Mouse (Mus musculus): Measurements from ENCODE around the gene Fmo2. TPM values are rescaled to one million over a fixed set of nuclear protein-coding genes. Genes with fewer than 3 reads are reported as not detected.

Fmo2 gene
- polyA plus RNA-seq, 1 experiment, result not detected

DNA sequence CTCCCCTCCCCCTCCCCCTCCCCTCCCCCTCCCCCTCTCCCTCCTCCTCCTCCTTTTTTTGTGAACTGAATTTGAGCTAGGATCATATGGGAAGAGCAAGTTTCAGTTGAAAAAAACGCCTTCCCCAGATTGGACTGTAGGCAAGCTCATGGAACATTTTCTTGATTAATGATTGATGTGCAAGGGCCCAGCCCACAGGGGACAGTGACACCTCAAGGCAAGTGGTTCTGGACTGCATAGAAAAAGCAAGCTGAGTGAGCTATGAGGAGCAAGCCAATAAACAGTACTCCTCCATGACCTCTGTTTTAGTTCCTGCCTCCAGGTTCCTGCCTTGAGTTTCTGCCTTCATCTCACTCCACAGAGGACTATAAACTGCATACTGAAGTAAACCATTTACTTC lies 26.6 kb upstream of the Fmo2 start:
- Histone ChIP-seq H3K27me3 (ENCODE audit: control insufficient read depth, insufficient read depth, insufficient read length) (peaks cover 8% of the 10 kb centered on the region), H3K4me3 (no peak overlapping the region), H3K79me2 (ENCODE audit: control insufficient read depth, insufficient read depth) (no peaks in the 10 kb centered on the region), H3ac (ENCODE audit: control insufficient read depth, insufficient read length) (no peak overlapping the region), H3K4me2 (ENCODE audit: low read depth) (no peak overlapping the region), H3K36me3 (ENCODE audit: control insufficient read depth, insufficient read depth) (no peaks in the 10 kb centered on the region)
- TF ChIP-seq MAX (IDR thresholded peaks at IDR 0.05; ENCODE audit: low read depth), result no peak
- TF ChIP-seq REST (IDR thresholded peaks at IDR 0.05; ENCODE audit: insufficient read depth, insufficient read length), result no peak
- TF ChIP-seq POLR2AphosphoS2 (IDR thresholded peaks at IDR 0.05; ENCODE audit: insufficient read length, low read depth), result no peak
- no peak for TF ChIP-seq SRF (IDR thresholded peaks at IDR 0.05; ENCODE audit: control insufficient read depth, insufficient read length, low read depth)
- no peak for TF ChIP-seq TCF3 (IDR thresholded peaks at IDR 0.05; ENCODE audit: insufficient read length, low read depth)
- no peak for TF ChIP-seq POLR2A (IDR thresholded peaks at IDR 0.05; ENCODE audit: insufficient read length, low read depth)
- no peak for TF ChIP-seq MYOG (IDR thresholded peaks at IDR 0.05; ENCODE audit: control insufficient read depth in 1 of 3, insufficient read depth in 1 of 3, insufficient read length in 2 of 3, low read depth in 2 of 3)
- no peak for TF ChIP-seq CEBPB (IDR thresholded peaks at IDR 0.05; ENCODE audit: insufficient read depth, poor library complexity, severe bottlenecking)
- no peak for TF ChIP-seq USF1 (IDR thresholded peaks at IDR 0.05; ENCODE audit: low read depth)
- TF ChIP-seq MYOD1 (IDR thresholded peaks at IDR 0.05; ENCODE audit: control insufficient read depth in 1 of 3, insufficient read length in 2 of 3, low read depth in 2 of 3), result no peak
- TF ChIP-seq E2F4 (IDR thresholded peaks at IDR 0.05; ENCODE audit: insufficient read depth), result no peak
- TF ChIP-seq TCF12 (IDR thresholded peaks at IDR 0.05; ENCODE audit: insufficient read depth, poor library complexity, severe bottlenecking), result no peak

DNA sequence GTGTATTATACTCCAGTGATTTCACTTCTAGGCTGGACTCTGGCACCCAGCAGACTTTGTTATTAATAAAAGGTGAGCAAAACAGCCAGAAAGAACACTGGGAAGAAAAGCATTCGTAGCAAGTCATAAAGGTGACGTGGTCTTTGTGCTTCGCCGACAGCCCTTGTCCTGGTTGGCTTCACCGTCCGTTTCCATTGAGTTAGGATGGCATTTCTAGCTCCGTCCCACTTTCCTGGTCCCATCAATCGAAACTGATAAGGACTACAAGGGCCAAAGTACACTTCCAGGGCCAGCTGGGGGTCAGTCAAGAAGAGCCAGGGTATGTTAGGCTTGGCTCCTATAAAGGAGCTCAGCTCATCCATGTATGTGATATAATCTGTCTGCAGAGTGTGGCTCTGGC lies 18.1 kb upstream of the Fmo2 start:
- H3K79me2 ChIP-seq (ENCODE audit: control insufficient read depth, insufficient read depth), result no peaks in the 10 kb centered on the region
- TF ChIP-seq MAX (IDR thresholded peaks at IDR 0.05; ENCODE audit: low read depth) (no peak), TCF12 (IDR thresholded peaks at IDR 0.05; ENCODE audit: insufficient read depth, poor library complexity, severe bottlenecking) (no peak), TCF3 (IDR thresholded peaks at IDR 0.05; ENCODE audit: insufficient read length, low read depth) (no peak), POLR2A (IDR thresholded peaks at IDR 0.05; ENCODE audit: insufficient read length, low read depth) (no peak), MYOG (IDR thresholded peaks at IDR 0.05; ENCODE audit: control insufficient read depth in 1 of 3, insufficient read depth in 1 of 3, insufficient read length in 2 of 3, low read depth in 2 of 3) (no peak), E2F4 (IDR thresholded peaks at IDR 0.05; ENCODE audit: insufficient read depth) (no peak)
- H3K36me3 ChIP-seq (ENCODE audit: control insufficient read depth, insufficient read depth), result no peaks in the 10 kb centered on the region
- H3K27me3 ChIP-seq (ENCODE audit: control insufficient read depth, insufficient read depth, insufficient read length), result peaks cover 10% of the 10 kb centered on the region
- H3K4me2 ChIP-seq (ENCODE audit: low read depth), result no peak overlapping the region
- H3ac ChIP-seq (ENCODE audit: control insufficient read depth, insufficient read length), result no peak overlapping the region
- no peak overlapping the region for H3K4me3 ChIP-seq

DNA sequence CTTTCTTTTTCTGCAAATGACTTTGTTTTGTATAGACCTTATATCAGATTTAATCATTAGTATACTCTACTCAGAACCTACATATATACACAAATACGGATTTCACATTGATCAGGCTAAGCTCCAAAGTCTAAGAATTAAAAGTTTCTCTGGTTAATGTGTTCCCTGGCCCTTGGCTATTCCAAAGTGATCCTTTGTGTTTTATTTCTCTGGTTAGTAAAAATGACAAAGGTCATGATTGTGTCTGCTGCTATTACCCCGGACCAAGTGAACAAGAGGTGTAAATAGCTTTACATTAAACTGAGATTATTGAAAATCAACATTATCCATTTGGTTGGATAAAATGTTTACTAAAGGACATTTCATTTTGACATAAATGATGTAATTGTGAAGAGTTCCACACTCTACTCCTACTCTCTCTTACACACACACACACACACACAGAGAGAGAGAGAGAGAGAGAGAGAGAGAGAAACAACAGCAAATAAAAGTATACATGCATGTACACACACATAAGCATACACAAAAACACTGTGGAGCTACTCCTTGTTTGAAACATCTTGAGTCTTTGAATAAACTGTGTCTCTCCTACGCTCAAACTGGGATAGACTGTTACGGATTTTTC lies 16.5 kb upstream of the Fmo2 start:
- H3K36me3 ChIP-seq (ENCODE audit: control insufficient read depth, insufficient read depth), result no peaks in the 10 kb centered on the region
- no peak overlapping the region for H3K4me3 ChIP-seq
- no peaks in the 10 kb centered on the region for H3K79me2 ChIP-seq (ENCODE audit: control insufficient read depth, insufficient read depth)
- peaks cover 10% of the 10 kb centered on the region for H3K27me3 ChIP-seq (ENCODE audit: control insufficient read depth, insufficient read depth, insufficient read length)
- no peak for TF ChIP-seq TCF12 (IDR thresholded peaks at IDR 0.05; ENCODE audit: insufficient read depth, poor library complexity, severe bottlenecking)
- TF ChIP-seq POLR2A (IDR thresholded peaks at IDR 0.05; ENCODE audit: insufficient read length, low read depth), result no peak
- TF ChIP-seq E2F4 (IDR thresholded peaks at IDR 0.05; ENCODE audit: insufficient read depth), result no peak
- no peak for TF ChIP-seq MYOD1 (IDR thresholded peaks at IDR 0.05; ENCODE audit: control insufficient read depth in 1 of 3, insufficient read length in 2 of 3, low read depth in 2 of 3)
- H3ac ChIP-seq (ENCODE audit: control insufficient read depth, insufficient read length), result no peak overlapping the region
- no peak overlapping the region for H3K4me2 ChIP-seq (ENCODE audit: low read depth)

DNA sequence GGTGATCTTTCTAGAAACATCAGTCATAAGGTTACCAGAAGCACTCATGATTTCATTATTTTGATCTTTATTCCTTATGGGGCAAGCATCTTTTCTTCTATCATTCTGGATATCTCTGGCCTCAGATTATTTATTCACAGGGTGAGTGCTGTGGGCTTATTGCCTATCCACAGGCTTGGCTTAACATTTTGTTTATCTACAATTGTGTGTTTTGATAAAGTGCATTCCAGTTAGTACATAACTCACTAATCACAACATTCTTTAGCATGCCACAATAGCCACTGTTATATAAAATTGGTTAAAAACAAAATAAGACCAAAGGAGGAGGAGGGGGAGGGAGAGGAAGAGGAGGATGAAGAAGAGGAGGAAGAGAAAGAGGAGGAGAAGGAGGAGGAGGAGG lies 13.6 kb upstream of the Fmo2 start:
- H3K36me3 ChIP-seq (ENCODE audit: control insufficient read depth, insufficient read depth), result no peaks in the 10 kb centered on the region
- TF ChIP-seq TCF12 (IDR thresholded peaks at IDR 0.05; ENCODE audit: insufficient read depth, poor library complexity, severe bottlenecking) (no peak), CEBPB (IDR thresholded peaks at IDR 0.05; ENCODE audit: insufficient read depth, poor library complexity, severe bottlenecking) (no peak), MYOG (IDR thresholded peaks at IDR 0.05; ENCODE audit: control insufficient read depth in 1 of 3, insufficient read depth in 1 of 3, insufficient read length in 2 of 3, low read depth in 2 of 3) (no peak), POLR2AphosphoS2 (IDR thresholded peaks at IDR 0.05; ENCODE audit: insufficient read length, low read depth) (no peak), USF1 (IDR thresholded peaks at IDR 0.05; ENCODE audit: low read depth) (no peak), MAX (IDR thresholded peaks at IDR 0.05; ENCODE audit: low read depth) (no peak), MYOD1 (IDR thresholded peaks at IDR 0.05; ENCODE audit: control insufficient read depth in 1 of 3, insufficient read length in 2 of 3, low read depth in 2 of 3) (no peak), E2F4 (IDR thresholded peaks at IDR 0.05; ENCODE audit: insufficient read depth) (no peak), REST (IDR thresholded peaks at IDR 0.05; ENCODE audit: insufficient read depth, insufficient read length) (no peak), TCF3 (IDR thresholded peaks at IDR 0.05; ENCODE audit: insufficient read length, low read depth) (no peak), SRF (IDR thresholded peaks at IDR 0.05; ENCODE audit: control insufficient read depth, insufficient read length, low read depth) (no peak)
- H3K27me3 ChIP-seq (ENCODE audit: control insufficient read depth, insufficient read depth, insufficient read length), result peaks cover 5% of the 10 kb centered on the region
- no peak overlapping the region for H3K4me2 ChIP-seq (ENCODE audit: low read depth)
- no peaks in the 10 kb centered on the region for H3K79me2 ChIP-seq (ENCODE audit: control insufficient read depth, insufficient read depth)
- H3K4me3 ChIP-seq, result no peak overlapping the region
- no peak overlapping the region for H3ac ChIP-seq (ENCODE audit: control insufficient read depth, insufficient read length)

GRCm38 (mm10) chr1:162901879-162902278 lies 3.4 kb upstream of the Fmo2 start:
- no peak for TF ChIP-seq TCF12 (IDR thresholded peaks at IDR 0.05; ENCODE audit: insufficient read depth, poor library complexity, severe bottlenecking)
- no peak overlapping the region for H3ac ChIP-seq (ENCODE audit: control insufficient read depth, insufficient read length)
- H3K4me3 ChIP-seq, result no peak overlapping the region
- H3K36me3 ChIP-seq (ENCODE audit: control insufficient read depth, insufficient read depth), result no peaks in the 10 kb centered on the region
- H3K27me3 ChIP-seq (ENCODE audit: control insufficient read depth, insufficient read depth, insufficient read length), result peaks cover 8% of the 10 kb centered on the region
- no peak overlapping the region for H3K4me2 ChIP-seq (ENCODE audit: low read depth)
- H3K79me2 ChIP-seq (ENCODE audit: control insufficient read depth, insufficient read depth), result no peaks in the 10 kb centered on the region

Measured in myocyte (in vitro differentiated cells).